Mouse (Mus musculus) embryonic facial prominence, embryonic 14.5 days (tissue): ENCODE data around the gene 1700016H13Rik. TPM values are rescaled to one million over a fixed set of nuclear protein-coding genes. Genes with fewer than 3 reads are reported as not detected.

Experiments
- ATAC-seq: fragments of 200-750 bp; cut with Nextera tagmentation; 2 replicates; pipeline ENCODE4 v1.8.0; 2017; ENCODE audit warnings: low read depth, moderate number of reproducible peaks, moderate TSS enrichment
- DNase-seq: peaks from one replicate; pipeline ENCODE4 v3.0.0-alpha.2; 2015; ENCODE audit warnings: low spot score
- H3K27ac ChIP-seq: fragments of 300-500 bp; sonication (generic); replicated peaks from 2 replicates; pipeline ENCODE4 v1.5.1; 2014; ENCODE audit warnings: low read depth, mild to moderate bottlenecking, low read length, moderate library complexity
- H3K27me3 ChIP-seq: fragments of 300-500 bp; sonication (generic); replicated peaks from 2 replicates; pipeline ENCODE4 v1.6.1; 2014; ENCODE audit warnings: low read length; ENCODE audit not compliant: control insufficient read depth, insufficient read depth
- H3K36me3 ChIP-seq: fragments of 300-500 bp; sonication (generic); 2 replicates; pipeline ENCODE4 v1.6.1; 2014; ENCODE audit warnings: low read length, mixed read lengths; ENCODE audit not compliant: control insufficient read depth, insufficient read depth
- H3K4me1 ChIP-seq: fragments of 300-500 bp; sonication (generic); 2 replicates; pipeline ENCODE4 v1.6.1; 2014; ENCODE audit warnings: antibody characterized with exemption, low read length; ENCODE audit not compliant: control insufficient read depth, insufficient read depth
- H3K4me2 ChIP-seq: fragments of 300-500 bp; sonication (generic); 2 replicates; pipeline ENCODE4 v1.6.1; 2014; ENCODE audit warnings: low read depth, mild to moderate bottlenecking, low read length, moderate library complexity, mixed read lengths
- H3K4me3 ChIP-seq: fragments of 300-500 bp; sonication (generic); 2 replicates; pipeline ENCODE4 v1.5.1; 2014; ENCODE audit warnings: low read depth, mild to moderate bottlenecking, low read length
- H3K9ac ChIP-seq: fragments of 300-500 bp; sonication (generic); 2 replicates; pipeline ENCODE4 v1.6.1; 2014; ENCODE audit warnings: low read depth, mild to moderate bottlenecking, low read length, moderate library complexity, mixed read lengths
- H3K9me3 ChIP-seq: fragments of 300-500 bp; sonication (generic); 2 replicates; pipeline ENCODE4 v1.6.1; 2016; ENCODE audit warnings: low read length; ENCODE audit not compliant: control insufficient read depth
- WGBS: fragments of 180-500 bp; shearing (Covaris S2); extraction: QIAGEN DNeasy Blood & Tissue Kit; methylation state at CpG from one replicate; pipeline ENCODE4 v1.1.7; 2014; 5-methylcytosine and 5-hydroxymethylcytosine counted together
- polyA plus RNA-seq: library from polyadenylated mRNA; unstranded; fragments of >200 nt; fragmentation: Nextera tagmentation; extraction: Ambion mirVana; gene quantifications from 2 replicates; pipeline ENCODE4 v1.2.1, GENCODE M21; 2014

The 1700016H13Rik gene
- polyA plus RNA-seq, 1 experiment from 2014 or later = not detected

DNA sequence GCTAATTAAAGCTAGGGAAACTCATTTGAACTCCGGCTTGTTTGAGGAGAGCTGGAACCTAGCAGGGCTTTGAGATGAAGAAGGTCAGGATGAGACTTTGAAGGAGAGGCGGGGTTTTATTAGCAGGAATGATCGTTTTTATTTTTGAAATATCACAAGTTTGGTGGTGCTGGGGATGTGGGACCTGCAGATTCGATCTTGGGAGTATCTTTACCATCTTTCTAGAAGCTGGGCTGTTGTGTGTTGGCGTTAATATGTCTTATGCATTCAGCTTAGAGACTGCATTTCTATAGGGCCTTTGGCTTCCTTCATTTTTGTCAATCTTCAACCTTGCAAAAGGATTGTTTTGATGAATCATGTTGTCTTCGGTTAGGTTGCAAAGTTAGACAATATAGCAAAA lies 38.3 kb upstream of the 1700016H13Rik start:
- H3K4me3 ChIP-seq = no peak overlapping the region
- DNase-seq = no peak

GRCm38 (mm10) chr5:103693041-103693641 lies 37.3 kb upstream of the 1700016H13Rik start:
- ATAC-seq = no peak
- Histone ChIP-seq H3K9me3 (no peaks in the 10 kb centered on the region), H3K4me2 (peak overlapping the region; percentile 100), H3K9ac (peak overlapping the region; percentile 65), H3K27ac (no peak overlapping the region), H3K4me3 (peak overlapping the region; percentile 66), H3K27me3 (peaks cover 23% of the 10 kb centered on the region), H3K4me1 (peaks cover 5% of the 10 kb centered on the region; the same call in 1 of the 2 replicates), H3K36me3 (no peaks in the 10 kb centered on the region)
- no peak for DNase-seq
- WGBS = 1% methylated on average over 28 of the region's 28 CpGs

More for the DNA sequence above, 38.3 kb upstream of the 1700016H13Rik start:
- H3K9ac ChIP-seq = no peak overlapping the region
- no peak for ATAC-seq
- H3K27me3 ChIP-seq = peaks cover 23% of the 10 kb centered on the region
- 58% methylated on average over 6 of the region's 6 CpGs for WGBS
- H3K9me3 ChIP-seq = no peaks in the 10 kb centered on the region
- peaks cover 5% of the 10 kb centered on the region; the same call in 1 of the 2 replicates for H3K4me1 ChIP-seq
- H3K4me2 ChIP-seq = no peak overlapping the region
- no peaks in the 10 kb centered on the region for H3K36me3 ChIP-seq
- H3K27ac ChIP-seq = no peak overlapping the region

DNA sequence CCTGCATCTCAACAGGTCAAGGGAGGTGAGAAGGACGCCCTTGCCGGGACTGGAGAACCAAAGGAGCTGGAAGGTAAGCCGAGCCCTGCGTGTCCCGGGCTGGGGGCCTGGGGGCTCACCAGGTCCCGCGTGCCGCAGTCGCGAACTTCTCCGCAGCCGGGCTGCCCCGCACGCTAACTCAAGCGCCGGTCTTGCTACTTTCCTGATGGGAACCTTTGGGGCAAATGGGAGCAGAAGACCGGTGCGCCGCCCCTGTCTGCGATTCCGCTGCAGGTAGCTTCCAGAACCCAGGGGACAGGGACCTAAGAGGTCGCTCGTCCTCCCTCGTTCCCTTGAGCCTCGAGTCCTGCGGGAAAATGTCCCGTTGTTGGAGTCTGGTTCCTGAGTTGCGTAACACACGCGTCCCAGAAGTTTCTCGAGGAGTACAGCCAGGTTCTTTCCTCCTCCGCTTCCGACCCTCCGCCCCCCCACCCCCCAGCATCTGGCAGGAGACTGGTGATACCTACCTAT lies 36.8 kb upstream of the 1700016H13Rik start:
- no peak for DNase-seq
- Histone ChIP-seq H3K4me2 (peak overlapping the region; percentile 100), H3K9ac (peak overlapping the region; percentile 65), H3K9me3 (no peaks in the 10 kb centered on the region), H3K27ac (no peak overlapping the region), H3K27me3 (peaks cover 23% of the 10 kb centered on the region), H3K4me3 (peak overlapping the region; percentile 66), H3K4me1 (peaks cover 5% of the 10 kb centered on the region; the same call in 1 of the 2 replicates), H3K36me3 (no peaks in the 10 kb centered on the region)
- WGBS = under 1% methylated on average over 31 of the region's 34 CpGs
- ATAC-seq = no peak

- Histone ChIP-seq H3K4me1 (peaks cover 5% of the 10 kb centered on the region; the same call in 1 of the 2 replicates), H3K27me3 (peaks cover 23% of the 10 kb centered on the region), H3K4me3 (peak within 1 kb of the TSS; percentile 66), H3K9ac (peak within 1 kb of the TSS; percentile 65), H3K9me3 (no peaks in the 10 kb centered on the region), H3K4me2 (peak within 1 kb of the TSS; percentile 100), H3K36me3 (no peaks in the 10 kb centered on the region), H3K27ac (no peak within 1 kb of the TSS)
- peak; percentile 88 for ATAC-seq
- DNase-seq = peak; percentile 80
- WGBS = 3% methylated on average over 42 of the region's 50 CpGs
Measured at GRCm38 (mm10) chr5:103691624-103692530, 36.1 kb upstream of the 1700016H13Rik start, which contains the start of gene Aff1. TSS of gene Aff1 (plus strand) at chr5:103692374.

- no peak for ATAC-seq
- Histone ChIP-seq H3K27ac (no peak overlapping the region), H3K4me2 (no peak overlapping the region), H3K9ac (no peak overlapping the region), H3K36me3 (no peaks in the 10 kb centered on the region), H3K4me3 (no peak overlapping the region; the same call in 1 of the 2 replicates), H3K4me1 (peaks cover 5% of the 10 kb centered on the region; the same call in 1 of the 2 replicates), H3K9me3 (no peaks in the 10 kb centered on the region), H3K27me3 (peaks cover 23% of the 10 kb centered on the region)
- DNase-seq = no peak
Measured at GRCm38 (mm10) chr5:103691171-103691570, 35.4 kb upstream of the 1700016H13Rik start.

- no peak for ATAC-seq
- no peaks in the 10 kb centered on the region for H3K36me3 ChIP-seq
- peaks cover 5% of the 10 kb centered on the region; the same call in 1 of the 2 replicates for H3K4me1 ChIP-seq
- no peak for DNase-seq
- H3K4me2 ChIP-seq = no peak overlapping the region
- no peak overlapping the region for H3K4me3 ChIP-seq
- WGBS = 90% methylated on average over 8 of the region's 8 CpGs
- H3K27ac ChIP-seq = no peak overlapping the region
- H3K9me3 ChIP-seq = no peaks in the 10 kb centered on the region
- peaks cover 23% of the 10 kb centered on the region for H3K27me3 ChIP-seq
- H3K9ac ChIP-seq = no peak overlapping the region
Measured at GRCm38 (mm10) chr5:103690190-103690589, 34.4 kb upstream of the 1700016H13Rik start.

GRCm38 (mm10) chr5:103689645-103690044 lies 33.8 kb upstream of the 1700016H13Rik start:
- 86% methylated on average over 5 of the region's 5 CpGs for WGBS
- H3K27me3 ChIP-seq = peaks cover 23% of the 10 kb centered on the region
- DNase-seq (no peak), ATAC-seq (no peak)
- H3K27ac ChIP-seq = no peak overlapping the region
- no peaks in the 10 kb centered on the region for H3K9me3 ChIP-seq
- H3K4me3 ChIP-seq = no peak overlapping the region
- no peak overlapping the region for H3K4me2 ChIP-seq
- peaks cover 5% of the 10 kb centered on the region; the same call in 1 of the 2 replicates for H3K4me1 ChIP-seq
- no peaks in the 10 kb centered on the region for H3K36me3 ChIP-seq
- H3K9ac ChIP-seq = no peak overlapping the region

GRCm38 (mm10) chr5:103681824-103682223 lies 26.0 kb upstream of the 1700016H13Rik start:
- Histone ChIP-seq H3K27ac (no peak overlapping the region), H3K9me3 (no peaks in the 10 kb centered on the region), H3K9ac (0 out of 2 replicates have a peak overlapping the region, but pooled peaks have one; percentile 11), H3K4me3 (no peak overlapping the region), H3K4me1 (no peaks in the 10 kb centered on the region), H3K27me3 (no peaks in the 10 kb centered on the region), H3K36me3 (no peaks in the 10 kb centered on the region), H3K4me2 (no peak overlapping the region)
- no peak for ATAC-seq
- WGBS = 29% methylated on average over 3 of the region's 3 CpGs
- DNase-seq = no peak
